Mouse (Mus musculus) B cell, adult 2 months (primary cell): ENCODE data around the gene Tbc1d19.

Experiments
- DNase-seq, 2 experiments: peaks; one replicate each; pipeline ENCODE4 v3.0.0; 2022

The Tbc1d19 gene

GRCm38 (mm10) chr5:53920416-53920815, 111.0 kb downstream of the Tbc1d19 start:
- DNase-seq: no peak

GRCm38 (mm10) chr5:53922149-53922904, 112.9 kb downstream of the Tbc1d19 start:
- no peak for DNase-seq

- DNase-seq: no peak
Observed at GRCm38 (mm10) chr5:53924005-53924404, 114.6 kb downstream of the Tbc1d19 start.

GRCm38 (mm10) chr5:53926301-53926855, 117.0 kb downstream of the Tbc1d19 start:
- no peak for DNase-seq

DNA sequence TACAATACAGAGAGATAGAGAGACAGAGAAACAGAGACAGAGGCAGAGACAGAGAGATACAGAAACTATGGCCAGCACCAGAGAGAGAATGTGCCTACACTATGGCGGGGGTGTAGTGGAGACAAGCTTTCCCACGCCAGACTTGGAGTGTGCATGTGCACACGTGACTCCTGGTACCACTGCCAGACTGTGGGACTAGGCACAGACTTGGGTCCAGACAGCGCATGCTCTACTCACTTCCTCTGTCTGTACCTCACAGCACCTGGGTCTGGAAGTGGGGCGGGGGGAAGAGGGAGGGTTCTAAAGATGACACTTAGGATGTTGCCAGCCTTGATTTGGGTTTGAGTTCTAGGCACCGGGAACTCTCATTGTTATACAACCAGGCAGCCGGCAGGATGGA, 118.5 kb downstream of the Tbc1d19 start:
- no peak for DNase-seq

- DNase-seq: no peak
Observed at GRCm38 (mm10) chr5:53928537-53928936, 119.1 kb downstream of the Tbc1d19 start.

DNA sequence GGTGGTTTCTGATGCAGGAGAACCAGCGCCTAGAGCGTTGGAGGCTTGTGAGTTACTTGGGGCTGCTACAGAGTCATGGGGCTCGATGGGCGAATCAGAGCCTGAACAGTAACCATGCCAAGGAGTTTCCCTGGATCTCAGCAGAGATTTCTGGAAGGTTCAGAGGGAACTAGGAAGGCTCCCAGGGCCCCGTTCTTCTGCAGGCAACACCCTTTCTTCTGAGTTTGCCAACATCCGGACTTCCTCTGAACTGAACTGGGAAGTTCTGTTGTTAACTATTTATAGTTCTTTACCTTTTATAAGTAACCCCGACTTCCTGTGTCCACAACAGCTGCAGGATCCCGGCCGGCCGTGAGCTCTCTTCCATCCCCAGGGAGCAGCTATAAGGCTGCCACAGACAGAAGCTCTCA, 119.8 kb downstream of the Tbc1d19 start:
- DNase-seq: no peak

DNA sequence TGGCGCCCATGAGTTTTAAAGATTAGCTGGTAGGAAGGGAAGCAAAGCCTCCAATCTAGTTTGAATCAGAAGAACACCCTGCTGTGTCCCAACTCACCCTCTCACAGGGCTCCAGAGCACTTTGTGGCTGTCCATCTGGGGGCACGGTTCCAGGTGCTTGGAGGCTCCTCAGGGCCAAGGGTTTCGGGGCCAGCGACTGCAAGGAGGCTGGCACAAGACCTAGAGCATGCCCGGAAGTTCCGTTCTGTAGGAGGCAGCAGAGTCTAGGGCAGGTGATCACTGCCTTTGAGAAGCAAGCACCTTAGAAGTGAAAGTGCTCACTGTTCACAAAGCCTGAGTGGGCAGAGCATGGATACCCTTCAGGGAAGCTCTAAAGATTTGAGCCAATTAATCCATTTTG, 120.4 kb downstream of the Tbc1d19 start:
- DNase-seq: peak in 1 of 2 experiments; percentile 9

GRCm38 (mm10) chr5:53931011-53931410, 121.6 kb downstream of the Tbc1d19 start:
- no peak for DNase-seq

GRCm38 (mm10) chr5:53933628-53934027, 124.2 kb downstream of the Tbc1d19 start:
- no peak for DNase-seq

GRCm38 (mm10) chr5:53934040-53934439, 124.6 kb downstream of the Tbc1d19 start:
- no peak for DNase-seq

DNA sequence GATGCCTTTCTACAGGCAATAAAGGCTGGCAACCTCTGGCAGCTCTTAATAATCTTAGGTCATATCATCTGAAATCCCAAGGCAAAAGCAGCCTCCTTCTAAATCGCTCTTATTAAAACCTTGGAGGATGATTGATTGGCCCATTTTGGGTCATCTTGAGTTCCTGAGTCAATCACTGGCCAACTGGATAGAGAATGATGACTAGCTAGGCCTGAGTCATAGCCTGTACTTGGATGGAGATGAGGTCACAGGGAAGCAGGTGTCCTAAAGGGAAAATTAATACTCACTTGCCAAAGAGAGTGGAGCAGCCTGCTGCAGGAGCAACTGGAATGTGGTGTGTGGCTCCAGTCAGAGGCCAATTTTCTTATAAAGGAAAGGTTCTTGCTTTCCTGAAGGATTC, 125.4 kb downstream of the Tbc1d19 start:
- DNase-seq: no peak

- no peak for DNase-seq
Observed at GRCm38 (mm10) chr5:53937187-53937586, 127.8 kb downstream of the Tbc1d19 start.

- no peak for DNase-seq
Observed at GRCm38 (mm10) chr5:53939026-53939425, 129.6 kb downstream of the Tbc1d19 start.

- no peak for DNase-seq
Observed at GRCm38 (mm10) chr5:53941322-53942024, 132.1 kb downstream of the Tbc1d19 start.

GRCm38 (mm10) chr5:53942332-53942731, 132.9 kb downstream of the Tbc1d19 start:
- no peak for DNase-seq

DNA sequence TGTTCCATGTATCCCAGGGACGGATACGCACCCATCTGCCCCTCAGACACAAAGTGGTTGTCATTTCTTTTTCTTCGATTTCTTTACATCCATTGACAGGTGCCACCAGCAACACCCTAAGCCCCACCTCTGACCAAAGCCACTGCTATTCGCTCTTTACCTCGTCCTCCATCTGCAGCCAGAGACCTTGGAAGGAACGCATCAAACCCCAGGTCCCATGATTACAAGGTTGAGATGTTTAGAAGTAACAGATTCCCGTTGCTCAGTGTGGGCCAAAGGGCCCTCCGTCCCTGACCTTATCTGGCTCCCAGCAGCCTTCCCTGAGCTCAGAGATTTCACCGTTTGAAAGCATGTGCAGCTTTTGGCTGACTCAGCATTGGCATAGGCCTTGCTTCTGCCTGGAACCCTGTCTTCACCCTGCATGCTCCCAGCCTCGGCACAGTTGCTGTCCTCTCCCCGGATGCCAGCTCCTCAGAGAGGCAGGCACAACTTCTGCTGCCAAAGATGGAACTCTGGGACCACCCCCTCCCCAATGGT, 134.0 kb downstream of the Tbc1d19 start:
- no peak for DNase-seq

DNA sequence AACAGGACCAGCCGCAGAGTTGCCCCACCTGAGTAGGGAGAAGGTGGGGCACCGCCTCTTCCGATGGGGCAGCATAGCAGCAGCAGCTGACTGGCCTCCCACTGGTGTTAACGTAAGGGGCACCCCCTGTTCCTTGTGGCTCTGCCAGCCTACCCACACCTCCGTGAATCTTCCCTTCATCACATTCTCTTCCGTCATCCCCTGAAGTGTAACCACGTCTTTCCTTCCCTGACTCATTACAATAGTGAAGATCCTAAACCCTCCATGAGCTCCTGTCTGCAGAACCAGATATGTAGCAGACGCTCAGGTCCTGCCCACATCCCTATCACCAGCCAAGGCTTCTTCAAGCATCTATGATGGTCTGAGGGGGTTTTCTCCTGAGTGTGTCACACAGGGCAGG, 137.3 kb downstream of the Tbc1d19 start:
- no peak for DNase-seq

- no peak for DNase-seq
Observed at GRCm38 (mm10) chr5:53947549-53948183, 138.3 kb downstream of the Tbc1d19 start.

DNA sequence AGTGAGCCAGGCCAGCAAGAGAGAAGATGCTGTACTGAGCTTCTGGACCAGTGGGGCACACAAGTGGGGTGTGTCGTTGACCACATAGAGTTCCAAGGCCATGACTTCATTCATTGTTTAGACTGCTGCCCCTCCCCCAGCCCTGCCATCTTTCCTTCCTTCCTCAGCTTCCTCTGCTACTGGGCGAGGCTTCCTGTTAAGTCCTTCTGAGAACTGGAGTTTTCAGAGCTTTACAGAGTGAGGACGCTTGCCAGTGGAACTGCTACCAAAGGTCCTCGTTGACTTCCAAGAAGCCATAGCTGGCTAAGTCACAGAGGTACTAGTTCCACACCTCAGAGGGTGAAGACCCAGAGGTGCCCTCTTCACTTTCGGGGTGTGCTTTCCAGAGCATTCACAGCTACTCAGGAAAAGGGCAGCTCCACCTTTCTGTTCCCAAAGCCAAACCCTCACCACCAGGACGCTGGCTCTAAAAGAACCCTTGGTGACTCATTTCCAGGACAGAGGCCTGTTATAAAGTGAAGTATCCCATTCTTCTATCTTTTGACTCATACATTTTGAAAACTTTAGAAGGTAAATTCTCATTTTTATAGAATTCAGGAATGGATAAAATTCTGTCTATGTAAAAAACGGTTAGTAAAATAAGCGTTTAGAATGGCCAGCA, 139.3 kb downstream of the Tbc1d19 start:
- no peak for DNase-seq

- DNase-seq: no peak
Observed at GRCm38 (mm10) chr5:53950189-53950588, 140.8 kb downstream of the Tbc1d19 start.

- no peak for DNase-seq
Observed at GRCm38 (mm10) chr5:53953216-53953615, 143.8 kb downstream of the Tbc1d19 start.
